Mouse (Mus musculus): ENCODE data around the gene Krt84. TPM values are rescaled to one million over a fixed set of nuclear protein-coding genes. Genes with fewer than 3 reads are reported as not detected.
A peak's percentile ranks its signal among the peaks of the same experiment; 100 is the strongest.

Krt84 gene
- total RNA-seq, 4 experiments from 2014 or later, result not detected

GRCm38 (mm10) chr15:101497181-101497580 is 35.4 kb downstream of the Krt84 start:
- DNase-seq (ENCODE audit: low spot score in 2 of 2), result no peak

- DNase-seq (ENCODE audit: low spot score in 2 of 2), result no peak
Measured at GRCm38 (mm10) chr15:101495266-101495665, 37.4 kb downstream of the Krt84 start.

GRCm38 (mm10) chr15:101494203-101494602 is 38.4 kb downstream of the Krt84 start:
- DNase-seq (ENCODE audit: low spot score in 2 of 2), result no peak

GRCm38 (mm10) chr15:101493713-101494112 is 38.9 kb downstream of the Krt84 start:
- DNase-seq (ENCODE audit: low spot score in 2 of 2), result no peak

GRCm38 (mm10) chr15:101492718-101493117 is 39.9 kb downstream of the Krt84 start:
- DNase-seq (ENCODE audit: low spot score in 2 of 2), result no peak

GRCm38 (mm10) chr15:101491431-101491830 is 41.2 kb downstream of the Krt84 start, which contains the start of gene Krt83:
TSS of gene Krt83 (minus strand) at chr15:101491512.
- DNase-seq (ENCODE audit: low spot score in 2 of 2), result no peak

GRCm38 (mm10) chr15:101485911-101486635 is 46.5 kb downstream of the Krt84 start:
- no peak for DNase-seq (ENCODE audit: low spot score in 2 of 2)

GRCm38 (mm10) chr15:101484939-101485338 is 47.7 kb downstream of the Krt84 start:
- no peak for DNase-seq (ENCODE audit: low spot score in 2 of 2)

- no peak for DNase-seq (ENCODE audit: low spot score in 2 of 2)
Measured at GRCm38 (mm10) chr15:101483646-101484045, 49.0 kb downstream of the Krt84 start.

GRCm38 (mm10) chr15:101482056-101482455 is 50.6 kb downstream of the Krt84 start:
- DNase-seq (ENCODE audit: low spot score in 2 of 2), result no peak

GRCm38 (mm10) chr15:101479666-101480060 is 53.0 kb downstream of the Krt84 start:
- DNase-seq (ENCODE audit: low spot score in 2 of 2), result no peak

GRCm38 (mm10) chr15:101479007-101479665 is 53.5 kb downstream of the Krt84 start:
- DNase-seq (ENCODE audit: low spot score in 2 of 2), result peak; percentile 12 to 36

Small RNA genes within 50 kb of the gene (microRNA-seq; reads per million reads assigned to microRNA genes)
- gene Gm44393 (0 reads per million in 2 experiments), gene Gm44460 (0 reads per million in 2 experiments)

Other genes starting within 250 kb of the Krt84 start
- gene Atg101, start 248.5 kb downstream of the Krt84 start, total RNA-seq (2022), result 10 to 100 TPM; 43.4 to 48.1 (median 46.1) TPM
- under 1 TPM in 3 of 4 experiments, not detected in 1; 0.26 to 0.55 (median 0.54) TPM for gene 6030408B16Rik, start 239.6 kb downstream of the Krt84 start, total RNA-seq (2022)
- gene Krt80, start 162.7 kb downstream of the Krt84 start, total RNA-seq (2022), result under 1 TPM in 3 of 4 experiments, not detected in 1; 0.17 to 0.48 (median 0.43) TPM
- under 1 TPM in 1 of 4 experiments, not detected in 3; 0.45 TPM for gene Krt7, start 121.8 kb downstream of the Krt84 start, total RNA-seq (2022)
- gene Krt87, start 94.0 kb downstream of the Krt84 start, total RNA-seq (2022), result under 1 TPM; 0.23 to 0.52 (median 0.35) TPM
- gene Krt88, start 85.1 kb downstream of the Krt84 start, total RNA-seq (2022), result not detected
- gene Krt81, start 69.1 kb downstream of the Krt84 start, total RNA-seq (2022), result not detected
- not detected for gene Krt86, start 59.3 kb downstream of the Krt84 start, total RNA-seq (2022)
- not detected for gene Krt83, start 41.3 kb downstream of the Krt84 start, total RNA-seq (2022)
- not detected for gene Gm49425, start 15.6 kb downstream of the Krt84 start, total RNA-seq (2022)
- not detected for gene Krt82, start 17.8 kb upstream of the Krt84 start, total RNA-seq (2022)
- gene Krt90, start 30.1 kb upstream of the Krt84 start, total RNA-seq (2022), result under 1 TPM in 1 of 4 experiments, not detected in 3; 0.18 TPM
- not detected for gene Krt75, start 41.1 kb upstream of the Krt84 start, total RNA-seq (2022)
- not detected for gene Gm5414, start 95.4 kb upstream of the Krt84 start, total RNA-seq (2022)
- gene Gm5478, start 114.6 kb upstream of the Krt84 start, total RNA-seq (2022), result not detected
- not detected for gene Krt6b, start 147.5 kb upstream of the Krt84 start, total RNA-seq (2022)
- gene Krt6a, start 161.5 kb upstream of the Krt84 start, total RNA-seq (2022), result not detected
- gene Krt5, start 180.1 kb upstream of the Krt84 start, total RNA-seq (2022), result under 1 TPM; 0.35 to 0.61 (median 0.53) TPM
- not detected for gene Krt71, start 210.3 kb upstream of the Krt84 start, total RNA-seq (2022)

All from layer of hippocampus, adult 8-10 months (tissue).